Mouse (Mus musculus) bone marrow macrophage, adult 2 months (primary cell): ENCODE data around the gene Klf9.

ENCODE experiments used
- CTCF ChIP-seq: IDR thresholded peaks from 2 replicates; pipeline ENCODE4 v1.5.1; 2012; ENCODE audit warnings: low read depth, mild to moderate bottlenecking, low read length, moderate library complexity
- POLR2A ChIP-seq: IDR thresholded peaks from 2 replicates; pipeline ENCODE4 v1.6.1; 2012; ENCODE audit warnings: mild to moderate bottlenecking, low read depth, low read length, borderline replicate concordance

- TF ChIP-seq CTCF = no peak
- TF ChIP-seq POLR2A = no peak
Measured at GRCm38 (mm10) chr19:23133427-23134094, 7.5 kb upstream of the Klf9 start.
